Mouse (Mus musculus) large intestine, adult 2 months (tissue): Measurements from ENCODE around the gene Kif16b. TPM values are rescaled to one million over a fixed set of nuclear protein-coding genes. Genes with fewer than 3 reads are reported as not detected.
A peak's percentile ranks its signal among the peaks of the same experiment; 100 is the strongest.

Source experiments
- DNase-seq: peaks from one replicate; pipeline ENCODE4 v3.0.0-alpha.2; 2012; ENCODE audit warnings: low read depth, low spot score
- WGBS: fragments of 180-500 bp; shearing (Covaris S2); methylation state at CpG from one replicate; pipeline ENCODE4 v1.1.7; 2018; 5-methylcytosine and 5-hydroxymethylcytosine counted together
- polyA plus RNA-seq: library from polyadenylated mRNA; depleted of rRNA; stranded (reverse); fragments of >200 nt; gene quantifications from 2 replicates; pipeline ENCODE4 v1.2.3, GENCODE M21; 2012

Gene Kif16b
- polyA plus RNA-seq, 1 experiment: 13.5 TPM

DNA sequence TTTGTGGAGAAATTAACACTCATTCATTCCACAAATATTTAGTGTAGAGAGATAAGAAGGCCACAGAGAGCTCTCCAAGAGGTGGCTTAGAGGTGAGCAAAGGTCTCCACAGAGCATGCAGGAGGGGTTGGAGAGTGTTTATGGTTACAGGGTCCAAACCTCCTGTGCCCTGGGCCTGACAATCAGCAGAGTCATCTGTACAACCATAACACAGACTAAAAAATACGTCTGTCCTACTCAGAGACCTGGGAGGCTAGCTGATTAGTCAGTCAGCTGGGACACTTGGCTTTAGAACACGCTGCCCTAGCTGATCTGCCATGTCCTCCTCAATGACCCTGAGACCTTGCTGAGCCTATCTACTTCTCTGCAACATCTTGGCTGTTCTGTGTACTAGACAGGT is 24.7 kb downstream of the Kif16b start:
- DNase-seq: no peak
- WGBS: 62% methylated on average over 2 of the region's 2 CpGs

DNA sequence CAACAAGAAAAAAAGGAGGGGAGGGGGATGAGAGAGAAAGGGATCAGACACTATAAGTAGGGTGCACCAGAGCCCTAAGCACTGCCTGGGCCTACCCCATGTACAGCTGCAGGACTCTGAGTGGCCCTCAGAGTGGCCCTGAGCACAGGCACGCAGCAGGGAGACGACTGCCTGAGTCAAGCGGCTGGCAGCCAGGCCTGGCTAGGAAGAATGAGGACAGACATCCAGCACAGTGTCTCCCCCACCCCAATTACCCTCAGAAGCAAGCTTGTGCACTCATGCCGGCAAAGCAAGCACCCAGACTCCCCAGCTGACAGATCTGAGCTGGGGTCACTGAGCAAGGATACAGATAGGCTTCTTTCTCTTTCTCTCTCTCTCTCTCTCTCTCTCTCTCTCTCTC is 25.4 kb downstream of the Kif16b start:
- no peak for DNase-seq
- 77% methylated on average over 4 of the region's 4 CpGs for WGBS

DNA sequence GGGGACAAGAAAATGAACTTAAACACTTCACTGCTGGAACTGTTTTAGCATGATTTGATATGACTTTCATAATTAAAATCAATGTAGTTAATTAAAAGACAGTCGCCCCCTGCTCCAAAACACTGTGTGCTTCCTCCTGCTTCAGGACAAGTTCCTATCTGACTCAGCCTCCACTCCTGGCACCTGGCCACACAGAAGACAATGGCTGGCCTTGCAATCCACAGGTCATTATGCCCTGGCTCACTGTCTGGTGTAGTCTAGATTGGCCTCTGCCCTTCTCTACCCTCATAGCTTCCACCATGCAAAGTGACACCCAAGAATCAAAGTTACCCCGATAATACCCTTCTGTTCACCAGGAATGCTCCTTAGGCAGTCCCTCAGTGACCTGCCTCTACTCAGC is 26.8 kb downstream of the Kif16b start:
- WGBS: 54% methylated on average over 2 of the region's 2 CpGs
- DNase-seq: peak; percentile 13

DNA sequence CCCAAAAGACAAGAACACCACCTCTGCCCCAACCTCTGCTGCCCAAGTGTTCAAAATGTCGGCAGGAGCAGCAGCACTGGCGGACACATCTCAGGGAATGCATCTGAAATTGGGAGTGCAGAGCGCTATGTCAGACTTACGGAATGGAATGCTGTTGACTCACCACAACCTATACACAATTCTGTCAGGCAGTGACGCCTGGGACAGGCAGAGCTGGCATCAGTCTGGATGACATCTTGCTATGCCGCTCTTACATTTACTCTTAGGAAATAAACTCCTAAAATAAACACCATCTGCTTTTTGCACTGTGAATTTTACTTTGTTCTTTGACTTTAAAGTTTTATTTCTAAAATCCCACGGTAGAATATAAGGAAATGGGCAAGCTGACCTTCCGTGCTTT is 31.3 kb downstream of the Kif16b start:
- DNase-seq: no peak
- 91% methylated on average over 8 of the region's 8 CpGs for WGBS

DNA sequence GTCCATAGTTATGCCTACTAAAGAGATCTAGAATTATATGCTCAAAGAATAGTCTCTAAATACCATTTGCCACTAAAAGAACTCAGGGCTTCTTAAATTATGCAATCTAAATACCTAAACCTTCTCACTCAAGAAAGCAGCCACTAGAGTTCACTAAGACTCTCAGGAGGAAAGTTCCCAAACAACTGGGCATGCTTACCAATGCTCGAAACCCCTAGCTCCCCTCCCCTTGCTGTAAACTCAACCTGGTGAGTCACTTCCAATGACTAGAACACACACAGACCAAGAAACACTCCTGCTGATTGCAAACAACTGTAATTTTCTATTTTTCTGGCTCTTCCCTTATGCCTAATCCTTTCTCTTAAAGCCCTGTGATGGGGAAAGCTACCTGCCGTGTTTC is 33.9 kb downstream of the Kif16b start:
- 86% methylated on average over 2 of the region's 2 CpGs for WGBS
- no peak for DNase-seq

DNA sequence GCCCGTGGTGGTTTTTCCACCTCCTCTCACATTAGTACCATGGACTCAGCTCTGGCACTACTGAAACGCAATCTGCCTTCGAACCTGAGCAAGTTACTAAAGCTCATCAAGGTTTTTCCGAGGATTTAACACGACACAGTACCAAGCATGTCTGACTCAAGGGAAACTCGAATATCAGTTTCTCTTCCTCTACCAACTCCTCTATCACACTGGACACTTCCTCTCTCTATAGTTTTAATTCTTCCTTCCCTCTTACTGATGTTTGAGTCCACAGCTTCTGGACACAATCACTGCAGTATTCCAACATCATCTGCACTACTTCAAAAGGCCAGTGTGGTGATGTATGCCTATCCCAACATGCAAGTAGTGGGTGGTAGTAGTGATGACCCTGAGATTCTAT is 40.3 kb downstream of the Kif16b start:
- DNase-seq: no peak
- WGBS: 87% methylated on average over 6 of the region's 6 CpGs

DNA sequence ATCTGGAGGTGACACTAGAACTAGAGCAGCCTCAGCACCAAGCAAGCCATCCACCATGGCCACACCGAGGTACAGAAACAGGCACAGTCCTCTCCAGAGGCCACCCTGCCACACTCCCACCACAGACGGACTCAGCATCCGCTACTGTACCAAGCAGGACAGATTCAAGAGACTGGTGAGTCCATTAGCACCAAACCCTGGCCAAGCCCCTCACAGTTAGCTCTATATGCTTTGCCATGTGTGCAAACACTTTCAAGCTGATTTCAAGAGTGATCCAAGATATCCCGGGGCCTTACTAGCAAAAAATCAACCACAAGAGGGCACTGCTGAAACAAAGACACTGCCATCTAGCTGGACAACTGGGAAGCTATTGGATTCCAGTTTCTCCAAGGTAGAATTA is 41.9 kb downstream of the Kif16b start:
- 72% methylated on average over 4 of the region's 4 CpGs for WGBS
- DNase-seq: peak; percentile 13

DNA sequence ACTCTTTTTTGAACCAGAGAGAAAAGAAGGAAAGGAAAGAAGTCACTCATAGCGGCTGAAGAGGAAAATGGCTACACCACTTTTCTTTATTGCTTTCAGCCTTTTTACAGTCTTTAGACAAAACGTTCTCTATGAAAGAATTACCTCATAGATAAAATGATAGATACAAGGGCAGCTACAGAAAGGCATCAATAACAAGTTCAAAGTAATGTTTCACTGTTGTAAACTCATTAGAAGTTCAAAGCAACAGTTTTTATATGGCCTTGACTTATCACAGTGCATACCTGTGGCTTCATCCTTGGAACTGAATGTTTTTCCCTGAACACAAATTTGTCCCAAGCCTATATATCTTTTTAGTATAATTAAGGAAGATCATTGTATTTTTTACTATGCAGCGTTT is 62.6 kb downstream of the Kif16b start:
- 31% methylated on average over 3 of the region's 3 CpGs for WGBS
- no peak for DNase-seq

DNA sequence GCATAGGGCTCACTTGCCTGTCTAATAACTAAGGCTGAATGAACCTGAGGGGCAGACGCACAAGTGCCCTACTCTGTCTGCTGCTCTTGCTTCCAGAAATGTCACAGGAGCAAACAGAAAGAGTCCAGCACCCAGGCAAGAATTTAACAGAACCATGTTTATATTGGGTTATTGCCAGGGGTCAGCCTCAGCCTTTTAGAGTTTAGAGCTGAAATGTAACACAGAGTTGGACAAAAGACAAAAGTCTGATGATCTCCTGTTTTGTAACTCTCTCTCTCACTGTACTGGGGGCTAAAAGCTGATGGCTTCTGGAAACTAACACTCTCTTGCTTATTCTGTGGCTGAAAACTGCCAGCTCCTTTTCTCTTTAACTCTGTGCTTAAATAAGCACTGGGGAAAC is 63.2 kb downstream of the Kif16b start:
- no peak for DNase-seq
- WGBS: 22% methylated on average over 1 of the region's 1 CpGs

DNA sequence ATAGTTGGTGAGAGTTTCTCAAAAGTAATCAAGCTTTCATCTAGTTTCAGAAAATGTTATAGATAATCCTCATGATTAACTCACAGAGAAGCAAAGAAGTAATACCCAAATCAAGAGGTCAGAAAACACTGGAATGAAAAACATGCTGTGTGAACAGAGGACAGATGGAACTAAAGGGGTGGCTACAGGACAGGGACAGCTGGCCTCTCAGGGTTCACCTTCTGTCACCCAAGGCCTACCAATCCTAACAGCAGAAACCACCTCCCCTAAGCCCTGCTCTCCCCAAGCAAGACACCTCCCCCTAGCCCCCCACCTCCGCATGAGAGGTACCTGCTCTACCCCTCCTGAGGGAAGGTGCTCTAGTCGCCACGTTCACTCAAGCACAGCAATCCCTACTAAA is 66.6 kb downstream of the Kif16b start:
- WGBS: 94% methylated on average over 3 of the region's 3 CpGs
- DNase-seq: no peak

DNA sequence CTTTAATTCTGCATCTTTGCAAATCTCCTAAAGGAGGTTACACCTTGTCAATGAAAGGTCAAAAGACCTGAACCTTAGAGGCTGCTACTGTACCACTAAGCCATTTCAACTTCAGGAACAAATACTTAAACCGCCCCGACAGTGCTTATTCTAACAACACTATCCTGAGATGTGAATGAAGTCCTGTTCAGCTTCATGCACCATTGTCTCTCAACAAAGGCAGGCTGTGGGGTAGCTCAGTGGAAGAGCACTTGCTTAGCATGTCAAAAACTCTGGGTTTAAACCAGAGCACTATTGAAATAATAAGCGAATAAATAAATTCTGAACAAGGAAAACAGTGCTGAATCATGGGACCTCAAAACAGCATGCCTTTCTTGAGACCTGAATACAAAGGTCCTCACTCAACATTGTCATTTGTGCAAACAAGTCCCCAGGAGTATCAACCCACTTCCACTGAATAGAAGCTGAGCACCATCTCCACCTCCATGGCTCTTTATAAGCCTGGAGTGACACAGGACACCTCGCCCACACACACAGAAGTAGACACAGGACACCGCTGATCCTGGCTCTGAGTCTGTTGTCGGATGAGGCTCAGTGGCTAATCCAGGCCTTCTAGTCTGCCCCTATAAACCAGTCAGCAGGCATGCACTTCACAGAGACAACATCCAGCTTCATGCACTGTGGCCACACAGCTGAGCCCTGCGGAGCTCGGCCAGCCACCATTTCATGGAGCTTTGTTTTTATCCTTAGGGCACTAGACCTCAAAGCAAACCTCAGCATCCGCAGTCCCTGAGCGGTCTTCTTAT is 68.5 kb downstream of the Kif16b start:
- no peak for DNase-seq
- 82% methylated on average over 10 of the region's 10 CpGs for WGBS

DNA sequence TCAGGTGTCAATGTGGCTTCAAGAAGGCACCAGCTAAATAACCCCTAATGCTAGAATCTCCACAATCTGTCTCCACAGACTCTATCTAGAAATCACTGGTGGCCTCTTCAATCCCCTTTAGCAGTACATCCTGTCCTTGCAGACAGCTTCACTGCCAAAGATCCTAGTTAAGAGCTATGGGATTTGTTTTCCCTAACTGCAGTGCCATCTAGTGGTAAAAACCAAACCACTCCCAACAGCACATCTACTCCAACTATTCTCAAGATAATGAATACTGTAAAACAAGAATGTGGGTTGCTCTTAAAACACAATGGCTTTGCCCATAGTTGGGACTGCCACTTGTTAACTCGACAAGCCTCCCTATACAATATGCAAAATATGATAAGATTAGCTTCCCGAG is 88.3 kb downstream of the Kif16b start:
- DNase-seq: peak; percentile 44
- 40% methylated on average over 2 of the region's 2 CpGs for WGBS

DNA sequence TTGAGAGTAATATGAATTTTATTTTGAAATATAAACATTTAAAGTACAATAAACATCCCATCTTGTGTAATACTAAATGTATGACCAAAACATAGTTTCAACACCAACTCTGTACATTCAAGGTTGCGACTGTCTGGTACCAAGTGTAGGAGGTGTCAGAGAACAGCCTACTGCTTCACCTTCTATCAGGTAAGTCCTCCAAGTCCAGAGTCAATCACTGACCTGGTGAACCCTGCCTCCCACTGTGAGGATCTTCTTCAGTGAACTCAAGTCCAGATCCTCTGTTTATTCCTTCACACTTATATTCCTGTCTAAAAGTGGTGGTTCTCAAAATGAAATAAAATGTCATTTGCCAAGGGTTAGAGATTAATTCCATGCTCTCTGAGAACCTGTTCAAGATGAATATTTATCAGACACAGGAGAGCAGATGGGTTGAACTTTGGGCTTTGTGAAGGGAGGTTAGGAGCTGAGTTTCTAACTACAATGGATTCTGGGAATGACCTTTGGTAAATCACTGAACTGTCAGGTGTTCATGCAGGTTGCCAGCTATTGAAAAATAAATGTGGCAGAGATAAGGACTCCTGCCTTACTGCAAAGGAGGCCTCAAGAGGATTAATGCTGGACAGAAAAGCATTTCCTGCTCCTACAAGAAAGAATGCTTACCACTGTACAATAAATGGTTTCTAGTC is 97.4 kb downstream of the Kif16b start:
- DNase-seq: no peak
- 96% methylated on average over 1 of the region's 1 CpGs for whole genome bisulfite sequencing

DNA sequence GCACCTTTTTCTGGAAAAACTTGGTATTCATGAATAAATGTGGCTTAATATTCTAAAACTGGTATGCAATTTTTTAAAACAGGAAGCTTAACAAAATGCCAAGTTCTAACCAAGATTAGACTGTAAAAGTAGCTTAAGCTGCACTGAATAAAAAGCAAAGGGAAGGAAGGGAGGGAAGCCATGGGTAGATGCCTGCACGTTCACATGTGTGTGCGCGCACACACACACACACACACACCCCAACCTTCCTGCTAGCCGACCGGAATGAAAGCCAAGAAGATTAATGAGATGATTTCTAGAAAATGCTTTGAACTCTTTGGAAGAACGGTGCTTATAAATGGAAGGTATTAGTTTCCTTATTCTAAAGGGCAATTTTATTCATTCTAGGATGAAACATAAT is 104.0 kb downstream of the Kif16b start:
- DNase-seq: no peak
- WGBS: 76% methylated on average over 6 of the region's 6 CpGs

DNA sequence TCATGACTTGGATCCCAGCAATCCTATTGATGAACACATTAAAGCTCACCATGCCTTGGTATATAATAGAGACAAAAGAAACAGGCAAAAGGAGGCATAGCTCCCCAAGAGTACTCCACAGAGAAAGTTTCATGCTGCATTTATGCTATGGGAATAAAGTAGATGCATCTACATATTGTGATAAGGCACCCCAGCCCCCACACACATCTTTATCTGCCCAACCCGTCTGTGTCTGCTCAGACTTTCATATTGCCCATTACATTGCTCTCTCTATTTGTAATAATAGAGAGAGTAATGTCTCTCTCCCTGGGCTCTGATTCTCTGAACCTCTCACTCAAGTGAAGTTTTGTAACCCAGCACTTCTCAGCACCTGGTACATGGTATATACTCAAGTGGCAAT is 126.0 kb downstream of the Kif16b start:
- WGBS: 68% methylated on average over 1 of the region's 1 CpGs
- no peak for DNase-seq

DNA sequence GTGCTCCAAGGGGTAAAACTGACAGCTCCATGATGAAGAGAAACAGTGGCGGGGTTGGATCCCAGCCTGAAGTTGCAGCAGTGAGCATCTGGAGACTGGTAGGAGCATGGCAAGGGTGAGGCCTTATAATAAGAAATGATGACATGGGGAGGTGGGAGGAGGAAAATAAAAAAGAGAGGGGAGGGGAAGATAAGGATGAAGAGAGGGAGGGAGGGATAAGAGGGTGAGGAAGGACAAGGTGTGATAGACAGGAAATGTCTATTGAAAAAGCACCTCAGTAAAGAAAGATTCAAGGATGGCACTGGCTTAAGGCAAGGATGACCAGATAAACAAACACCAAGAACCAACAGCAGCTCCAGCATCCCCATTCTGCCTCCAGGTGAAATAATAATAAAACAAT is 126.6 kb downstream of the Kif16b start:
- DNase-seq: no peak
- 91% methylated on average over 1 of the region's 1 CpGs for WGBS

DNA sequence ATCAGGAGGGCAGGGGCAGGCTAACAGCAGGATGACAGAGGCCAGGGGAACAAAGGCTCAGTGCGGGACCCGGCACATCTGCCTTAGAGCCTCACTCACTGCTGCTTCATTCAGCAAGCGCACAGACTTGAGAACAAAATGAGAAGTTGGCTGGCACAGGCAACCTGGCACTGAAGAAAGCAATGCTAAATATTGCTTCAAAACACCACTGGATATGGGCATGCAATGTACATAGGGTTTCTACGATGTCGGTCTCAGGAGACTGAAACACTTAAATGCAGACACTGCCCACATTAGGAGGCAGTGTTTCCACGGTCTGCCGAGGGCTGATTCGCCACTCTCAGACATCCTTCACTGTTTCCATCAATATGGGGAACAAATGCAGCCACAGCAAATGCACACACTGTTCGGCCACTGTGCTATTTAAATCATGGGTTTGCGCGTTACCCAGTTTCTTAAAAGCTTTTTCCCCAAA is 131.6 kb downstream of the Kif16b start:
- 86% methylated on average over 11 of the region's 11 CpGs for WGBS
- DNase-seq: no peak

DNA sequence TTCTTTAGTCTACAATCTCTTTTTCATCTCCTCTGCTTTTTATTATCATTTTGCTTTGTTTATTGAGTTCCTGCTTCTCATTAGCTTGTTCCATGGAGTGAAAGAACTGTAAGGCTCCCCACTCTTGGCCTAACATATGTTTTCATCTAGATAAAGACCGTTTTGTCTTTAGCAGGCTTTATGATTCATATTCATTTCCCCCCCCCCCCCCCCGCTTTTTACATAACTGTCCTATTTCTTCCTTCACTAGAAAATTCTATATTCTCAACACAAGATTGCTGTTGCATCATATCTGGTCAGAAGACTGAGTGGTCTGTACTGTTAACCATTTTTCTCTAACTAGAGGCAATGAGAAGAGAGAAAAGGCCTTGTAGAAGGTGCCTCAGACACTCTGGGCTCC is 137.1 kb downstream of the Kif16b start:
- 66% methylated on average over 2 of the region's 2 CpGs for WGBS
- DNase-seq: no peak

DNA sequence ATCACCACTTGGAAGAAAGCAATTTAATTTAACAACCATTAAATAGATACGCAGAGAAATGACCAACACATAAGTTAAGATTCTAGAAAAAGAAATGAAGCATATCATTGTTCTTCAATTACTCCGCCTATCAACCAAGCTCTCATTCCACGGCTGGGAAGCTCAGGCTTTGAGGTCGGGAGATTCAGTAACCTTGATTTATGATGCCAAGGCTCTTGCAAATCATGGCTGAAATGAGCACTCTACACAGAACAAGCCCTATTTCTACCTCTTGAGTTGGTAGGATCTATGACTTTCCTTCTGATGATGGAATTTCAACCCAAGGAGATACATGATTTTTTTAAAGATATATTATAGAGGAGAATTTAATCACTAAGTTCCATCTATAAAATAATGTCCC is 140.5 kb downstream of the Kif16b start:
- WGBS: 72% methylated on average over 4 of the region's 4 CpGs
- DNase-seq: no peak

DNA sequence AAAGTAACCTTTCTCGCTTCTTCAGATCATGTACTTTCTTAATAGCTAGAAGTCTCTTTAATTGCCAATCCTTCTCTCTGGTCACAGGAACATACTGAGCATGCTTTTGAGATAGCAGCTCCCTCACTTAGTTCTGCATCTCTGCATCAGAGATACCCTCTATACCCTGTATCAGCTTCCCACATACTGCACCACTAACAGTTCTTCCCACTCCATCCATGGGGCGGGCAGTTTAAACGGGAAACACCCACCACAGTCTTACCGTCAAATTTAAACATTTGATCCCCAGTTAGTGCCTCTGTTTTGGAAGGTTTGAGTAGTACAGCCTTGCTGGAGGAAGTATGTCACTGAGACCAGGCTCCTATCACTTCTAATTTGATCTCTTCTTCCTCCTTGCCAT is 142.1 kb downstream of the Kif16b start:
- 93% methylated on average over 4 of the region's 4 CpGs for WGBS
- DNase-seq: no peak

DNA sequence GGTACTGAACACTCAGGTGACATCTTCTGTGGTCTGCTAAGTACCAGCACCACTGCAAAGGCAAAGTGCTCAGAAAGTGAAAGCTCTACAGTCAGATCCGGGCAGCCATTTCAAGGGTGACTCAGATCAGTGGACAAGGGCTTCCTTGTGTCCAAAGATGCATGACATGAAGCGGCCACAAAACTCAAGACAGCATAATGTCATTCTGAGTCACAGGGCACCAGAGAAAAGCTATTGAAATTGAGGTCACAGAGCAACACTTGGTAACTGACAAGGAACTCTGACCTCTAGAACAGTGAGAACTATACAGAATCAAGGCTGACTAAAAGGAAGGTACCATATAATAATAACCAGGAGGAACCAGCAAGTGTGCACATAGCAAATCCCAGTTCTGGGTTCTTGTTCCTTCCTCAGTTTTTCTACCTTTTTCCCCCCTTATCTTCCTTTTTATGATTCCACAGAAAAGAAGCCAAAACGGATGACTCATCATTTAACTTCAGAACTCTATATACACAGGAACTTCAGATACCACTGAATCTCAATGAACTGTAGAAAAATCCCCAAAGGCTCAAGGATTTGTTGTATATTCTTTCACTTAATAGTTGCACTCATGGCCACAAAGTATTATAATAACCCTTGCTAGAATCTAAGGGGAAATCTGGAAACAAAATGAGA is 143.1 kb downstream of the Kif16b start:
- peak; percentile 36 for DNase-seq
- WGBS: 47% methylated on average over 3 of the region's 3 CpGs
